Mouse (Mus musculus) urinary bladder, postnatal 36 days (tissue): ENCODE data around the gene Fus.
A peak's percentile ranks its signal among the peaks of the same experiment; 100 is the strongest.

Experiments
- DNase-seq, 2 experiments: peaks; one replicate each; pipeline ENCODE4 v3.0.0; 2022; ENCODE audit warnings: low spot score in 2 of 2, mixed read lengths in 1 of 2

Fus gene

GRCm38 (mm10) chr7:127944614-127945013, 22.6 kb upstream of the Fus start:
- no peak for DNase-seq

- no peak for DNase-seq
Observed at GRCm38 (mm10) chr7:127946470-127947023, 20.7 kb upstream of the Fus start, which contains the start of gene Prss36. Gene Prss36, minus strand, starts transcription at chr7:127946725.

- no peak for DNase-seq
Observed at GRCm38 (mm10) chr7:127952864-127953581, 14.2 kb upstream of the Fus start.

GRCm38 (mm10) chr7:127959364-127959763, 7.9 kb upstream of the Fus start:
- no peak for DNase-seq

GRCm38 (mm10) chr7:127966371-127966918, 812 bp upstream of the Fus start:
- no peak for DNase-seq

GRCm38 (mm10) chr7:127967922-127968828, 918 bp downstream of the Fus start:
- peak; percentile 62 to 74 for DNase-seq

GRCm38 (mm10) chr7:127974413-127974930, 7.2 kb downstream of the Fus start:
- no peak for DNase-seq

- DNase-seq: no peak
Observed at GRCm38 (mm10) chr7:127978856-127979255, 11.6 kb downstream of the Fus start.

- no peak for DNase-seq
Observed at GRCm38 (mm10) chr7:127980606-127981005, 13.3 kb downstream of the Fus start.

GRCm38 (mm10) chr7:127988904-127989303, 21.6 kb downstream of the Fus start:
- no peak for DNase-seq

- DNase-seq: peak; percentile 60 to 70
Observed at GRCm38 (mm10) chr7:127991643-127992487, 24.6 kb downstream of the Fus start.

GRCm38 (mm10) chr7:127992488-127993340, 25.5 kb downstream of the Fus start:
- no peak for DNase-seq

- peak; percentile 56 to 63 for DNase-seq
Observed at GRCm38 (mm10) chr7:127993341-127993977, 26.2 kb downstream of the Fus start, which contains the start of gene Pycard. Gene Pycard, minus strand, starts transcription at chr7:127993867.

- DNase-seq: no peak
Observed at GRCm38 (mm10) chr7:127999436-127999835, 32.2 kb downstream of the Fus start.

GRCm38 (mm10) chr7:128000068-128000950, 33.1 kb downstream of the Fus start:
- DNase-seq: no peak

- no peak for DNase-seq
Observed at GRCm38 (mm10) chr7:128003098-128003497, 35.8 kb downstream of the Fus start.

- DNase-seq: no peak
Observed at GRCm38 (mm10) chr7:128003688-128004087, 36.4 kb downstream of the Fus start, which contains the start of gene Trim72. Gene Trim72, plus strand, starts transcription at chr7:128003949.

- no peak for DNase-seq
Observed at GRCm38 (mm10) chr7:128004150-128004486, 36.9 kb downstream of the Fus start.
